In genomic region chr17:26592510-26592909, GRCm38 (mm10) we compare ENCODE assay signal across 13 mouse cellular contexts. TPM values are rescaled to one million over a fixed set of nuclear protein-coding genes. Genes with fewer than 3 reads are reported as not detected.
DNase-seq lines count a peak whose midpoint lies in the region; ATAC-seq and TF ChIP-seq lines count a peak whose summit lies in the region.
"Had no signal": no experiment of that assay in that cellular context is flagged by ENCODE, and none has a peak within 500 bp of the region (broad histone marks: within the 10 kb centered on the region; RNA-seq: fewer than 3 reads in every experiment).

No protein-coding gene starts in this region.

- intact Hi-C loops in gastrocnemius, postnatal 14 days (cut with DNase I; ENCODE audit: low total_unique reads) = no loop called here

- H3K27me3 ChIP-seq in lung, postnatal 0 days (replicated peaks; ENCODE audit: insufficient read depth, low read length) = no peaks in the 10 kb centered on the region
- H3K27me3 ChIP-seq in forebrain, embryonic 13.5 days = no peaks in the 10 kb centered on the region
- H3K27me3 ChIP-seq: embryonic facial prominence, embryonic 13.5 days; intestine, embryonic 15.5 days; stomach, embryonic 15.5 days had no signal

- WGBS in lung, postnatal 0 days = 58% methylated on average over 4 of the region's 4 CpGs
- WGBS in forebrain, embryonic 13.5 days = 94% methylated on average over 4 of the region's 4 CpGs

- H3K36me3 ChIP-seq in lung, postnatal 0 days (ENCODE audit: insufficient read depth, low read length) = no peaks in the 10 kb centered on the region
- peaks cover 30% of the 10 kb centered on the region for H3K36me3 ChIP-seq in forebrain, embryonic 13.5 days (ENCODE audit: poor library complexity, severe bottlenecking)

- H3K4me1 ChIP-seq in lung, postnatal 0 days (ENCODE audit: insufficient read depth, low read depth, low read length) = peaks cover 39% of the 10 kb centered on the region
- peaks cover 21% of the 10 kb centered on the region for H3K4me1 ChIP-seq in forebrain, embryonic 13.5 days

- TF ChIP-seq CTCF in layer of hippocampus, adult 2 months (conservative IDR thresholded peaks at IDR 0.05) = no peak
- no peak for TF ChIP-seq CTCF in lung, postnatal 0 days (IDR thresholded peaks at IDR 0.05)

- peak; percentile 96 for TF ChIP-seq EP300 in lung, postnatal 0 days (IDR thresholded peaks at IDR 0.05)

- DNase-seq in layer of hippocampus, adult 2 months (ENCODE audit: low spot score in 2 of 2) = no peak
- DNase-seq in layer of hippocampus, adult 9-10 months (ENCODE audit: low spot score) = no peak
- DNase-seq in adrenal gland, adult 8-10 months = peak; percentile 78
- DNase-seq in gastrocnemius, postnatal 14 days = peak; percentile 38
- peak; percentile 92 for DNase-seq in lung, postnatal 0 days (ENCODE audit: low spot score)
- no peak for DNase-seq in kidney, postnatal 14 days
- no peak for DNase-seq in layer of hippocampus, postnatal 10 days (ENCODE audit: low spot score in 2 of 2)
- DNase-seq: cerebellum, adult 18-20 months; lung, embryonic 14.5 days had no signal

- no peak overlapping the region for H3K9ac ChIP-seq in lung, postnatal 0 days (replicated peaks; ENCODE audit: low read depth)
- H3K9ac ChIP-seq in forebrain, embryonic 13.5 days = no peak overlapping the region
- H3K9ac ChIP-seq: embryonic facial prominence, embryonic 13.5 days; intestine, embryonic 15.5 days; lung, embryonic 14.5 days; stomach, embryonic 15.5 days had no signal

- no peak overlapping the region for H3K4me2 ChIP-seq in lung, postnatal 0 days (replicated peaks; ENCODE audit: low read depth, low read length)
- H3K4me2 ChIP-seq in forebrain, embryonic 13.5 days = no peak overlapping the region
- H3K4me2 ChIP-seq: embryonic facial prominence, embryonic 13.5 days; intestine, embryonic 15.5 days; lung, embryonic 14.5 days; stomach, embryonic 15.5 days had no signal

- H3K27ac ChIP-seq in layer of hippocampus, adult 2 months = 0 out of 2 replicates have a peak overlapping the region, but pooled peaks have one; percentile 36
- peak overlapping the region; percentile 78 for H3K27ac ChIP-seq in lung, postnatal 0 days (ENCODE audit: low read length)
- no peak overlapping the region for H3K27ac ChIP-seq in forebrain, embryonic 13.5 days
- H3K27ac ChIP-seq: embryonic facial prominence, embryonic 13.5 days; intestine, embryonic 15.5 days; stomach, embryonic 15.5 days had no signal

- no peak overlapping the region for H3K4me3 ChIP-seq in layer of hippocampus, adult 2 months
- no peak overlapping the region for H3K4me3 ChIP-seq in lung, postnatal 0 days (ENCODE audit: low read depth, low read length)
- H3K4me3 ChIP-seq in forebrain, embryonic 13.5 days = no peak overlapping the region
- H3K4me3 ChIP-seq: embryonic facial prominence, embryonic 13.5 days; intestine, embryonic 15.5 days; stomach, embryonic 15.5 days had no signal

- ATAC-seq in lung, postnatal 0 days = peak; percentile 69
- ATAC-seq in forebrain, embryonic 13.5 days = no peak
- ATAC-seq: intestine, embryonic 15.5 days had no signal

- no peaks in the 10 kb centered on the region for H3K9me3 ChIP-seq in lung, postnatal 0 days (ENCODE audit: low read length)
- H3K9me3 ChIP-seq in forebrain, embryonic 13.5 days (replicated peaks) = no peaks in the 10 kb centered on the region
- H3K9me3 ChIP-seq: embryonic facial prominence, embryonic 13.5 days; intestine, embryonic 15.5 days; stomach, embryonic 15.5 days had no signal

RNA-seq across cellular contexts. Expression of gene Dusp1, which starts 30.6 kb away (rescaled TPM):
- total RNA-seq in layer of hippocampus, adult 2 months (2021) = 10 to 100 TPM; 14.9 to 20.9 TPM
- total RNA-seq in adrenal gland, adult 8-10 months (2022) = 10 to 100 TPM; 41.3 to 67.9 (median 53.3) TPM
- total RNA-seq in gastrocnemius, postnatal 14 days (2021) = 10 to 100 TPM; 30.8 to 77.9 TPM
- 68.4 and 79.3 TPM in 2 replicates for polyA plus RNA-seq in lung, postnatal 0 days (2015; fragmentation: Nextera tagmentation; extraction: Ambion mirVana)
- polyA plus RNA-seq in forebrain, embryonic 13.5 days (2015; fragmentation: Nextera tagmentation; extraction: Ambion mirVana) = 39.4 and 40.2 TPM in 2 replicates
- total RNA-seq in layer of hippocampus, postnatal 10 days (2021) = 10 to 100 TPM; 15.3 to 16.1 TPM

RNA-seq across cellular contexts. Expression of gene Ergic1, which starts 31.2 kb away (rescaled TPM):
- 100 to 1,000 TPM; 121 to 124 TPM for total RNA-seq in layer of hippocampus, adult 2 months (2021)
- 100 to 1,000 TPM; 142 to 218 (median 163) TPM for total RNA-seq in adrenal gland, adult 8-10 months (2022)
- total RNA-seq in gastrocnemius, postnatal 14 days (2021) = 10 to 100 TPM; 71.4 to 87.7 TPM
- 47.9 and 50.6 TPM in 2 replicates for polyA plus RNA-seq in lung, postnatal 0 days (2015; fragmentation: Nextera tagmentation; extraction: Ambion mirVana)
- 95.9 and 109 TPM in 2 replicates for polyA plus RNA-seq in forebrain, embryonic 13.5 days (2015; fragmentation: Nextera tagmentation; extraction: Ambion mirVana)
- 100 to 1,000 TPM; 128 to 155 TPM for total RNA-seq in layer of hippocampus, postnatal 10 days (2021)

Comparison
In these comparisons a context has a peak if more than half of its experiments do, and no peak if none do; other contexts are left out.
1. DNase-seq: peak in adrenal gland, adult 8-10 months (single experiment), gastrocnemius, postnatal 14 days (single experiment) and lung, postnatal 0 days (single experiment); none in layer of hippocampus, adult 2 months (0 of 2), layer of hippocampus, adult 9-10 months (single experiment), kidney, postnatal 14 days (single experiment) and layer of hippocampus, postnatal 10 days (0 of 2).